Mouse (Mus musculus): Measurements from ENCODE around the gene Tbx2. TPM values are rescaled to one million over a fixed set of nuclear protein-coding genes. Genes with fewer than 3 reads are reported as not detected.

Gene Tbx2
- polyA plus RNA-seq, 1 experiment, result 1.5 TPM

- TF ChIP-seq MAX (IDR thresholded peaks at IDR 0.05) (no peak), USF1 (IDR thresholded peaks at IDR 0.05; ENCODE audit: low read depth) (no peak), CTCF (IDR thresholded peaks at IDR 0.05; ENCODE audit: control insufficient read depth, insufficient read depth, insufficient read length) (no peak), CEBPB (IDR thresholded peaks at IDR 0.05; ENCODE audit: low read depth) (no peak), MYOG (IDR thresholded peaks at IDR 0.05; ENCODE audit: control insufficient read depth, extremely low read depth, insufficient read length) (no peak), FOSL1 (IDR thresholded peaks at IDR 0.05; ENCODE audit: insufficient read depth, low read length, poor library complexity, severe bottlenecking) (no peak), MYOD1 (IDR thresholded peaks at IDR 0.05; ENCODE audit: control insufficient read depth, insufficient read length, low read depth) (no peak)
- no peak overlapping the region for H3K4me3 ChIP-seq (ENCODE audit: insufficient read depth, poor library complexity, severe bottlenecking)
- no peaks in the 10 kb centered on the region for H3K79me2 ChIP-seq (ENCODE audit: control insufficient read depth, insufficient read depth)
- no peaks in the 10 kb centered on the region for H3K79me3 ChIP-seq (ENCODE audit: low read depth)
- no peak overlapping the region for H3ac ChIP-seq (ENCODE audit: control insufficient read depth, insufficient read length, low read depth)
- no peaks in the 10 kb centered on the region for H3K36me3 ChIP-seq (ENCODE audit: control insufficient read depth, insufficient read depth)
- H3K27me3 ChIP-seq (ENCODE audit: control insufficient read depth, insufficient read depth, insufficient read length), result no peaks in the 10 kb centered on the region
Measured at GRCm38 (mm10) chr11:85816471-85816870, 15.9 kb upstream of the Tbx2 start.

- no peak for TF ChIP-seq CEBPB (IDR thresholded peaks at IDR 0.05; ENCODE audit: low read depth)
- no peak for TF ChIP-seq USF1 (IDR thresholded peaks at IDR 0.05; ENCODE audit: low read depth)
- TF ChIP-seq CTCF (IDR thresholded peaks at IDR 0.05; ENCODE audit: control insufficient read depth, insufficient read depth, insufficient read length), result no peak
- TF ChIP-seq MYOG (IDR thresholded peaks at IDR 0.05; ENCODE audit: control insufficient read depth, extremely low read depth, insufficient read length), result no peak
- no peak for TF ChIP-seq FOSL1 (IDR thresholded peaks at IDR 0.05; ENCODE audit: insufficient read depth, low read length, poor library complexity, severe bottlenecking)
- no peak for TF ChIP-seq MAX (IDR thresholded peaks at IDR 0.05)
- TF ChIP-seq MYOD1 (IDR thresholded peaks at IDR 0.05; ENCODE audit: control insufficient read depth, insufficient read length, low read depth), result no peak
- Histone ChIP-seq H3K27me3 (ENCODE audit: control insufficient read depth, insufficient read depth, insufficient read length) (no peaks in the 10 kb centered on the region), H3K4me3 (ENCODE audit: insufficient read depth, poor library complexity, severe bottlenecking) (no peak overlapping the region), H3K79me2 (ENCODE audit: control insufficient read depth, insufficient read depth) (no peaks in the 10 kb centered on the region), H3K36me3 (ENCODE audit: control insufficient read depth, insufficient read depth) (no peaks in the 10 kb centered on the region), H3ac (ENCODE audit: control insufficient read depth, insufficient read length, low read depth) (no peak overlapping the region), H3K79me3 (ENCODE audit: low read depth) (no peaks in the 10 kb centered on the region)
Measured at GRCm38 (mm10) chr11:85818401-85818800, 13.9 kb upstream of the Tbx2 start.

GRCm38 (mm10) chr11:85820959-85821358 is 11.4 kb upstream of the Tbx2 start:
- Histone ChIP-seq H3K79me3 (ENCODE audit: low read depth) (no peaks in the 10 kb centered on the region), H3K4me3 (ENCODE audit: insufficient read depth, poor library complexity, severe bottlenecking) (no peak overlapping the region), H3ac (ENCODE audit: control insufficient read depth, insufficient read length, low read depth) (no peak overlapping the region), H3K27me3 (ENCODE audit: control insufficient read depth, insufficient read depth, insufficient read length) (no peaks in the 10 kb centered on the region), H3K36me3 (ENCODE audit: control insufficient read depth, insufficient read depth) (no peaks in the 10 kb centered on the region), H3K79me2 (ENCODE audit: control insufficient read depth, insufficient read depth) (no peaks in the 10 kb centered on the region)
- no peak for TF ChIP-seq CEBPB (IDR thresholded peaks at IDR 0.05; ENCODE audit: low read depth)

- Histone ChIP-seq H3ac (ENCODE audit: control insufficient read depth, insufficient read length, low read depth) (no peak overlapping the region), H3K27me3 (ENCODE audit: control insufficient read depth, insufficient read depth, insufficient read length) (no peaks in the 10 kb centered on the region), H3K79me3 (ENCODE audit: low read depth) (no peaks in the 10 kb centered on the region), H3K36me3 (ENCODE audit: control insufficient read depth, insufficient read depth) (no peaks in the 10 kb centered on the region), H3K4me3 (ENCODE audit: insufficient read depth, poor library complexity, severe bottlenecking) (no peak overlapping the region), H3K79me2 (ENCODE audit: control insufficient read depth, insufficient read depth) (no peaks in the 10 kb centered on the region)
- TF ChIP-seq MAX (IDR thresholded peaks at IDR 0.05), result no peak
- no peak for TF ChIP-seq MYOD1 (IDR thresholded peaks at IDR 0.05; ENCODE audit: control insufficient read depth, insufficient read length, low read depth)
- TF ChIP-seq CEBPB (IDR thresholded peaks at IDR 0.05; ENCODE audit: low read depth), result no peak
- TF ChIP-seq USF1 (IDR thresholded peaks at IDR 0.05; ENCODE audit: low read depth), result no peak
- no peak for TF ChIP-seq MYOG (IDR thresholded peaks at IDR 0.05; ENCODE audit: control insufficient read depth, extremely low read depth, insufficient read length)
- no peak for TF ChIP-seq CTCF (IDR thresholded peaks at IDR 0.05; ENCODE audit: control insufficient read depth, insufficient read depth, insufficient read length)
- no peak for TF ChIP-seq FOSL1 (IDR thresholded peaks at IDR 0.05; ENCODE audit: insufficient read depth, low read length, poor library complexity, severe bottlenecking)
Measured at GRCm38 (mm10) chr11:85821659-85822058, 10.7 kb upstream of the Tbx2 start.

GRCm38 (mm10) chr11:85823181-85823580 is 9.2 kb upstream of the Tbx2 start:
- H3K79me2 ChIP-seq (ENCODE audit: control insufficient read depth, insufficient read depth), result no peaks in the 10 kb centered on the region
- TF ChIP-seq USF1 (IDR thresholded peaks at IDR 0.05; ENCODE audit: low read depth), result no peak
- TF ChIP-seq MAX (IDR thresholded peaks at IDR 0.05), result no peak
- TF ChIP-seq CTCF (IDR thresholded peaks at IDR 0.05; ENCODE audit: control insufficient read depth, insufficient read depth, insufficient read length), result peak; percentile 89
- no peaks in the 10 kb centered on the region for H3K27me3 ChIP-seq (ENCODE audit: control insufficient read depth, insufficient read depth, insufficient read length)
- no peak overlapping the region for H3ac ChIP-seq (ENCODE audit: control insufficient read depth, insufficient read length, low read depth)
- no peaks in the 10 kb centered on the region for H3K79me3 ChIP-seq (ENCODE audit: low read depth)
- no peak overlapping the region for H3K4me3 ChIP-seq (ENCODE audit: insufficient read depth, poor library complexity, severe bottlenecking)
- H3K36me3 ChIP-seq (ENCODE audit: control insufficient read depth, insufficient read depth), result no peaks in the 10 kb centered on the region

GRCm38 (mm10) chr11:85823794-85824193 is 8.6 kb upstream of the Tbx2 start:
- H3K79me3 ChIP-seq (ENCODE audit: low read depth), result no peaks in the 10 kb centered on the region
- H3ac ChIP-seq (ENCODE audit: control insufficient read depth, insufficient read length, low read depth), result no peak overlapping the region
- no peaks in the 10 kb centered on the region for H3K27me3 ChIP-seq (ENCODE audit: control insufficient read depth, insufficient read depth, insufficient read length)
- H3K4me3 ChIP-seq (ENCODE audit: insufficient read depth, poor library complexity, severe bottlenecking), result no peak overlapping the region
- no peaks in the 10 kb centered on the region for H3K79me2 ChIP-seq (ENCODE audit: control insufficient read depth, insufficient read depth)
- TF ChIP-seq FOSL1 (IDR thresholded peaks at IDR 0.05; ENCODE audit: insufficient read depth, low read length, poor library complexity, severe bottlenecking), result no peak
- no peak for TF ChIP-seq MYOG (IDR thresholded peaks at IDR 0.05; ENCODE audit: control insufficient read depth, extremely low read depth, insufficient read length)
- no peak for TF ChIP-seq CTCF (IDR thresholded peaks at IDR 0.05; ENCODE audit: control insufficient read depth, insufficient read depth, insufficient read length)
- no peak for TF ChIP-seq CEBPB (IDR thresholded peaks at IDR 0.05; ENCODE audit: low read depth)
- no peak for TF ChIP-seq MAX (IDR thresholded peaks at IDR 0.05)
- no peak for TF ChIP-seq MYOD1 (IDR thresholded peaks at IDR 0.05; ENCODE audit: control insufficient read depth, insufficient read length, low read depth)
- TF ChIP-seq USF1 (IDR thresholded peaks at IDR 0.05; ENCODE audit: low read depth), result no peak
- H3K36me3 ChIP-seq (ENCODE audit: control insufficient read depth, insufficient read depth), result no peaks in the 10 kb centered on the region
